Mouse (Mus musculus) heart, postnatal 0 days (tissue): ENCODE measurements around the gene Pde4d.

Experiments used
- CTCF ChIP-seq: IDR thresholded peaks from 2 replicates; pipeline ENCODE4 v1.5.1; 2016; ENCODE audit warnings: antibody characterized with exemption, control low read depth, low read depth
- EP300 ChIP-seq: IDR thresholded peaks from 2 replicates; pipeline ENCODE4 v1.6.1; 2016; ENCODE audit warnings: antibody characterized with exemption, low read depth

- TF ChIP-seq CTCF (no peak), EP300 (no peak)
Observed at GRCm38 (mm10) chr13:109921336-109922038, 1471.7 kb downstream of the Pde4d start.
